Mouse (Mus musculus) embryonic fibroblast, embryonic 13.5 days (primary cell): ENCODE data around the gene Ppm1e.

ENCODE experiments used
- CTCF ChIP-seq: IDR thresholded peaks from 2 replicates; pipeline ENCODE4 v1.5.1; 2011; ENCODE audit warnings: mild to moderate bottlenecking, control low read depth, low read length, moderate library complexity, borderline replicate concordance; ENCODE audit not compliant: insufficient read depth
- POLR2A ChIP-seq: IDR thresholded peaks from 2 replicates; pipeline ENCODE4 v1.6.1; 2011; ENCODE audit warnings: low read depth, mild to moderate bottlenecking, control low read depth, low read length, moderate library complexity

DNA sequence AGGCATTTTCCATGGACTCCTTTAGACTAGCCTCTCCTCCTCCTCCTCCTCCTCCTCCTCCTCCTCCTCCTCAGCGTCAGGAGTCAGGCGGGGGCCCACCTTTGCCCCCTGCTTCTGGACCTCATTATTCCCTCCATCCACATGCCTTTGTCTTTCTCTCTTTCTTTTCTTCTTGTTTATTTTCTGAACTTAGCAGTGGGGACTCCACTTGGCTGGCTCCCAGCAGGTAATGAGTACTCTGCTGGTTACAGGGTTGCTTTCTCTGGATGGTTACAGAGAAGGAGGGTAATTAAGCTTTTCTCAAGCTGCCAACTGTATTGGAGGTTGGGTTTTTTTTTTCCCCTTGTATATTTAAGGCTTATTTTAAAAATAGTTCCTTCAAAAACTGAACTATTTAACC is 87.9 kb downstream of the Ppm1e start:
- TF ChIP-seq CTCF (no peak), POLR2A (no peak)
